Mouse (Mus musculus) megakaryocyte, embryonic 14.5 days (primary cell): ENCODE results near the gene Gucd1.

Source experiments
- FLI1 ChIP-seq: IDR thresholded peaks from 2 replicates; pipeline ENCODE4 v1.6.1; 2012; ENCODE audit warnings: low read length, inconsistent platforms, mixed read lengths
- GATA1 ChIP-seq: IDR thresholded peaks from 3 replicates; pipeline ENCODE4 v1.6.1; 2012; ENCODE audit warnings: mixed read lengths, low read length, inconsistent platforms, borderline replicate concordance

GRCm38 (mm10) chr10:75400958-75401357 lies 116.8 kb downstream of the Gucd1 start, which contains the start of gene Upb1:
- TF ChIP-seq GATA1 (no peak), FLI1 (no peak)
